Mouse (Mus musculus) bone marrow, adult 2 months (tissue): ENCODE data around the gene Olfr1339. TPM values are rescaled to one million over a fixed set of nuclear protein-coding genes. Genes with fewer than 3 reads are reported as not detected.

Experiments
- H3K27ac ChIP-seq: fragments of 200-500 bp; 2 replicates; pipeline ENCODE4 v1.5.1; 2012; ENCODE audit warnings: low read depth, mild to moderate bottlenecking, control low read depth, inconsistent platforms, low read length; ENCODE audit not compliant: control insufficient read depth, poor library complexity, insufficient read depth
- H3K4me1 ChIP-seq: fragments of 200-500 bp; 2 replicates; pipeline ENCODE4 v1.6.1; 2011; ENCODE audit warnings: low read length; ENCODE audit not compliant: control insufficient read depth, insufficient read depth
- H3K4me3 ChIP-seq: fragments of 200-500 bp; replicated peaks from 2 replicates; pipeline ENCODE3; 2011; ENCODE audit warnings: mild to moderate bottlenecking, low read depth, low read length, control low read depth; ENCODE audit not compliant: control insufficient read depth
- CTCF ChIP-seq: fragments of 200-500 bp; IDR thresholded peaks from 2 replicates; pipeline ENCODE4 v1.5.1; 2011; ENCODE audit warnings: low read length, control low read depth; ENCODE audit not compliant: control insufficient read depth, insufficient read depth
- POLR2A ChIP-seq: fragments of 200-500 bp; IDR thresholded peaks from 2 replicates; pipeline ENCODE4 v1.6.1; 2011; ENCODE audit warnings: low read depth, mild to moderate bottlenecking, control low read depth, low read length, borderline replicate concordance; ENCODE audit not compliant: control insufficient read depth
- WGBS: fragments of 180-500 bp; shearing (Covaris S2); methylation state at CpG from one replicate; pipeline ENCODE4 v1.1.7; 2018; 5-methylcytosine and 5-hydroxymethylcytosine counted together
- polyA plus RNA-seq: library from polyadenylated mRNA; stranded (reverse); fragments of >200 nt; gene quantifications from 2 replicates; pipeline ENCODE4 v1.2.4, GENCODE M21; 2011; ENCODE audit warnings: low replicate concordance; ENCODE audit not compliant: missing spikeins, insufficient read depth, insufficient read length

The Olfr1339 gene
- not detected in 2 replicates for polyA plus RNA-seq

GRCm38 (mm10) chr4:118731875-118732274, at the start of gene Olfr1339:
Olfr1339 (plus strand) TSS chr4:118732175.
- no peaks in the 10 kb centered on the region for H3K4me1 ChIP-seq
- H3K27ac ChIP-seq = no peak within 1 kb of the TSS
- TF ChIP-seq CTCF (no peak), POLR2A (no peak)
- 100% methylated on average over 1 of the region's 1 CpGs for WGBS
- no peak within 1 kb of the TSS for H3K4me3 ChIP-seq

DNA sequence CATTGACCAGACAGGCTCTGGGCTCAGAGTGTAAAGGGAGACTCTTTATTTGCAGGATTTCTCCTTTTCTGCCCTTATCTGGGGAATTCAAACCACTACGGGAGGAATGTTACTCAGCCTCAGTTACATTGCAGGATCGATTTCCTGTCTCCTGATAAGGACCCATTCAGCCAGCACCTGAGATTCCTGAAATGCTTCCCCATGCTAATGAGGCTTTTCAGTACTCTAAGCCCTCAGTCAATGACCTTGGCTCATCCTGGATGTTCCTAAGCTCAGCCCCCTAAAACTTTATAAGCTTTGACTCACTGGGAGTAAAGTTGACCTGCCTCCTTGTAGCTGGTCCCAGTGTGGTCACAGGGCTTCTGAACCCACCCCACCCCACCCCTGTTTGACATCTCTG, 44.9 kb upstream of the Olfr1339 start:
- WGBS = 53% methylated on average over 2 of the region's 2 CpGs
- H3K4me3 ChIP-seq = no peak overlapping the region
- H3K4me1 ChIP-seq = no peaks in the 10 kb centered on the region
- TF ChIP-seq CTCF (no peak), POLR2A (no peak)
- H3K27ac ChIP-seq = no peak overlapping the region

GRCm38 (mm10) chr4:118692412-118692973, 39.5 kb upstream of the Olfr1339 start, which contains the start of gene Olfr1342:
Olfr1342 (minus strand) TSS chr4:118692756.
- WGBS = 8% methylated on average over 12 of the region's 12 CpGs
- Histone ChIP-seq H3K4me1 (no peaks in the 10 kb centered on the region; the same call in 1 of the 2 replicates), H3K27ac (no peak within 1 kb of the TSS), H3K4me3 (no peak within 1 kb of the TSS)
- TF ChIP-seq POLR2A (no peak), CTCF (no peak)

GRCm38 (mm10) chr4:118693812-118694211, 38.2 kb upstream of the Olfr1339 start:
- no peak overlapping the region for H3K27ac ChIP-seq
- H3K4me1 ChIP-seq = no peaks in the 10 kb centered on the region; the same call in 1 of the 2 replicates
- TF ChIP-seq POLR2A (no peak), CTCF (no peak)
- no peak overlapping the region for H3K4me3 ChIP-seq
- 72% methylated on average over 2 of the region's 2 CpGs for WGBS

GRCm38 (mm10) chr4:118703223-118703622, 28.8 kb upstream of the Olfr1339 start, which contains the start of gene Olfr1341:
Olfr1341 (plus strand) TSS chr4:118703523.
- H3K4me1 ChIP-seq = no peaks in the 10 kb centered on the region
- H3K4me3 ChIP-seq = no peak within 1 kb of the TSS
- TF ChIP-seq POLR2A (no peak), CTCF (no peak)
- no peak within 1 kb of the TSS for H3K27ac ChIP-seq
- 78% methylated on average over 3 of the region's 3 CpGs for WGBS

GRCm38 (mm10) chr4:118708086-118708485, 23.9 kb upstream of the Olfr1339 start:
- no peak for TF ChIP-seq CTCF
- TF ChIP-seq POLR2A = no peak
- H3K4me3 ChIP-seq = no peak overlapping the region
- no peak overlapping the region for H3K27ac ChIP-seq
- no peaks in the 10 kb centered on the region for H3K4me1 ChIP-seq
- WGBS = 73% methylated on average over 5 of the region's 5 CpGs

DNA sequence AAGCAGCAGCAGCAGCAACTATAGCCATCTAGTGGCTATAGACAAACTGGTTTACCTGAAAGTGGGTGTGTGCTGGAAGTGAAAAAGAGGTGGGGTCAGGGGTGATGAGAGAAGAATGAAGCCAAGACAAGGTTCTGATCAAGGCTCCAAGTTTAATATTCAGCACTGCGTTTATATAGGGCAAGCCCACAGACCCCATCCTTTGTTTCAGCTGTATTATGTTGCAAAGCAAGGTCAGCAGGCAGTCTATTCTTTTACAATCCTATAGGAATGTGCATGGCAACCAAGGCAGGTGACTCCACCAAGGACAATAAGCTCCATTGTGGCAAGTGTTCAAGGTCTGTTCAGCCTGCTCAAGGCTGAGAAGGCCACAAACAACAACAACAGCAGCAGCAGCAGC, 20.3 kb upstream of the Olfr1339 start:
- WGBS = 67% methylated on average over 1 of the region's 1 CpGs
- no peaks in the 10 kb centered on the region for H3K4me1 ChIP-seq
- no peak overlapping the region for H3K27ac ChIP-seq
- no peak overlapping the region for H3K4me3 ChIP-seq
- TF ChIP-seq CTCF (no peak), POLR2A (no peak)

- no peak within 1 kb of the TSS for H3K4me3 ChIP-seq
- H3K4me1 ChIP-seq = no peaks in the 10 kb centered on the region
- TF ChIP-seq POLR2A (no peak), CTCF (no peak)
- H3K27ac ChIP-seq = no peak within 1 kb of the TSS
Measured at GRCm38 (mm10) chr4:118719838-118720237, 12.1 kb upstream of the Olfr1339 start, which contains the start of gene Olfr1340. Olfr1340 (plus strand) TSS chr4:118720138.
